Mouse (Mus musculus): ENCODE data around the gene Pgm1.

DNA sequence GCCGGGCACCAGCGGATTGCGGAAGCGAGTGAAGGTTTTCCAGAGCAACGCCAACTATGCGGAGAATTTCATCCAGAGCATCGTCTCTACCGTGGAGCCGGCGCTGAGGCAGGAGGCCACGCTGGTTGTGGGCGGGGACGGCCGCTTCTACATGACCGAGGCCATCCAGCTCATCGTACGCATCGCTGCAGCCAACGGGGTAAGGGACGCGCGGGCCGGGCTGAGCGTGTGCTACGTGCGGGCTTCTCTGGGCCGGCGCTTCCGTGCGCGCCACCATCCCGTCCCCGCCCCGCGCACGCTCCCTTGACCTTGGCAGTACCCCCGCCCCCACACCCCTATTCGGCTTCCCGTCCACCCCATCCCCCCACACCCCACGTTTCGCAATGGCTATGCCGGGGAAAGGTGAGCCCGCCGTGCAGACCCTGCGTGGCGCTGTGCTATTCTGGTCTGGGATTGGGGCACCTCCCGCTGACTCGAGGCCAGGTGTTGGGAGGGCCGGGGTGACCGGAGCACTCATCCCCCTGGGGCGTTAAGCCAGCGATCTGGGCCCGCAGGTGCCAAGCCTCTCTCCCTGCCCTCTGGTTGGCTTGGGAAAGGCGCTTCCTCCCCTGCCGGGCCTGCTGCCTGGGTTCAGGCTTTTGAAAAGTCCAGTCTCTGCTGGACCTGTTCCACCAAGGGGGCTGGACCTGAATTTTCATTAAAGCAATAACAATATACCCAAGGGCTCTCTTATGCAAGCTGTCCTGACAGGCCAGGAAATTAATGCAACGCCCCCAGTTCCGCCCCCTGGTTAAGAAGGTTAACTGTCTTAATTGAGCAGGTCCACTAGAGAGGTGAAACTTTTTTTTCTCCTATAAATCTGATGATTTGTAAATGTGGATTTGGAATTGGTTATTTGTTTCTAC lies 651 bp downstream of the Pgm1 start, which contains the start of gene Itgb3bp:
- no peak for TF ChIP-seq CTCF (conservative IDR thresholded peaks at IDR 0.05; ENCODE audit: low read length)
- no peak for TF ChIP-seq NANOG (IDR thresholded peaks at IDR 0.05; ENCODE audit: borderline replicate concordance, low read length)
- no peak for TF ChIP-seq POU5F1 (IDR thresholded peaks at IDR 0.05; ENCODE audit: borderline replicate concordance, low read length)

All from E14TG2a.4 (cell line).